Mouse (Mus musculus) embryo, embryonic 11.5 days (tissue): ENCODE results near the gene Gm49340.
"Not testable (repeated sequence)": the region's sequence is repeated elsewhere in the genome, so short reads cannot be mapped to it uniquely, and the experiment has no call there.

ENCODE experiments used
- DNase-seq: peaks from one replicate; pipeline ENCODE4 v3.0.0-alpha.2; 2012; ENCODE audit warnings: low read depth, low spot score

Gm49340 gene

GRCm38 (mm10) chr11:73329442-73329841, at the start of gene Gm49340, which contains the start of the genes Aspa and Spata22:
Gene Gm49340, plus strand, starts transcription at chr11:73329741.
Gene Aspa, minus strand, starts transcription at chr11:73329596.
Gene Spata22, plus strand, starts transcription at chr11:73329741.
- no peak for DNase-seq

GRCm38 (mm10) chr11:73280710-73281109, 48.8 kb upstream of the Gm49340 start:
- DNase-seq, result peak; percentile 19

GRCm38 (mm10) chr11:73281528-73282027, 48.0 kb upstream of the Gm49340 start:
- DNase-seq, result peak; percentile 23

GRCm38 (mm10) chr11:73283369-73283768, 46.2 kb upstream of the Gm49340 start:
- DNase-seq, result no peak

- DNase-seq, result no peak
Measured at GRCm38 (mm10) chr11:73283926-73284325, 45.6 kb upstream of the Gm49340 start.

GRCm38 (mm10) chr11:73284351-73284750, 45.2 kb upstream of the Gm49340 start:
- no peak for DNase-seq

GRCm38 (mm10) chr11:73289621-73290020, 39.9 kb upstream of the Gm49340 start:
- DNase-seq, result no peak

GRCm38 (mm10) chr11:73303123-73303522, 26.4 kb upstream of the Gm49340 start:
- DNase-seq, result no peak

GRCm38 (mm10) chr11:73315961-73316360, 13.6 kb upstream of the Gm49340 start:
- DNase-seq, result no peak

GRCm38 (mm10) chr11:73318581-73318980, 11.0 kb upstream of the Gm49340 start:
- DNase-seq, result not testable (repeated sequence)

- not testable (repeated sequence) for DNase-seq
Measured at GRCm38 (mm10) chr11:73321064-73321463, 8.5 kb upstream of the Gm49340 start.

GRCm38 (mm10) chr11:73323906-73324830, 5.4 kb upstream of the Gm49340 start:
- no peak for DNase-seq

GRCm38 (mm10) chr11:73326485-73326886, 3.1 kb upstream of the Gm49340 start:
- DNase-seq, result no peak

- no peak for DNase-seq
Measured at GRCm38 (mm10) chr11:73327361-73327760, 2.2 kb upstream of the Gm49340 start.

GRCm38 (mm10) chr11:73333357-73333756, 3.8 kb downstream of the Gm49340 start:
- no peak for DNase-seq

- no peak for DNase-seq
Measured at GRCm38 (mm10) chr11:73336919-73337318, 7.4 kb downstream of the Gm49340 start.

- no peak for DNase-seq
Measured at GRCm38 (mm10) chr11:73350483-73350882, 20.9 kb downstream of the Gm49340 start, which contains the start of gene Olfr20. Gene Olfr20, plus strand, starts transcription at chr11:73350783.

GRCm38 (mm10) chr11:73370946-73371345, 41.4 kb downstream of the Gm49340 start, which contains the start of gene Olfr376:
Gene Olfr376, plus strand, starts transcription at chr11:73371246.
- DNase-seq, result no peak

- no peak for DNase-seq
Measured at GRCm38 (mm10) chr11:73395374-73395773, 65.8 kb downstream of the Gm49340 start.

- no peak for DNase-seq
Measured at GRCm38 (mm10) chr11:73399514-73399913, 70.0 kb downstream of the Gm49340 start, which contains the start of gene Olfr1. Gene Olfr1, minus strand, starts transcription at chr11:73399614.
